Mouse (Mus musculus): ENCODE results near the gene Fmnl2. TPM values are rescaled to one million over a fixed set of nuclear protein-coding genes. Genes with fewer than 3 reads are reported as not detected.

Fmnl2 gene
- polyA plus RNA-seq, 1 experiment from 2014 or later, result 10.2 TPM

- Histone ChIP-seq H3K27ac (ENCODE audit: low read length) (no peak overlapping the region), H3K36me3 (ENCODE audit: control insufficient read depth, insufficient read depth, low read length) (peaks cover 12% of the 10 kb centered on the region), H3K4me3 (ENCODE audit: low read depth, low read length) (no peak overlapping the region), H3K27me3 (ENCODE audit: control insufficient read depth, insufficient read depth, low read length) (no peaks in the 10 kb centered on the region), H3K4me1 (ENCODE audit: control insufficient read depth, insufficient read depth, low read length) (no peaks in the 10 kb centered on the region), H3K4me2 (replicated peaks; ENCODE audit: low read depth, low read length) (no peak overlapping the region), H3K9ac (replicated peaks; ENCODE audit: low read depth, low read length) (no peak overlapping the region), H3K9me3 (ENCODE audit: control insufficient read depth, low read depth, low read length) (no peaks in the 10 kb centered on the region)
- WGBS, result 87% methylated on average over 3 of the region's 3 CpGs
- no peak for ATAC-seq (ENCODE audit: insufficient number of reproducible peaks, insufficient read depth, low FRiP score, low read depth)
Measured at GRCm38 (mm10) chr2:53178966-53179365, 321.3 kb downstream of the Fmnl2 start.

- ATAC-seq (ENCODE audit: insufficient number of reproducible peaks, insufficient read depth, low FRiP score, low read depth), result no peak
- no peak overlapping the region for H3K9ac ChIP-seq (replicated peaks; ENCODE audit: low read depth, low read length)
- H3K9me3 ChIP-seq (ENCODE audit: control insufficient read depth, low read depth, low read length), result no peaks in the 10 kb centered on the region
- no peaks in the 10 kb centered on the region for H3K27me3 ChIP-seq (ENCODE audit: control insufficient read depth, insufficient read depth, low read length)
- no peak overlapping the region for H3K27ac ChIP-seq (ENCODE audit: low read length)
- H3K4me3 ChIP-seq (ENCODE audit: low read depth, low read length), result no peak overlapping the region
- no peak overlapping the region for H3K4me2 ChIP-seq (replicated peaks; ENCODE audit: low read depth, low read length)
- peaks cover 6% of the 10 kb centered on the region for H3K36me3 ChIP-seq (ENCODE audit: control insufficient read depth, insufficient read depth, low read length)
- H3K4me1 ChIP-seq (ENCODE audit: control insufficient read depth, insufficient read depth, low read length), result no peaks in the 10 kb centered on the region
Measured at GRCm38 (mm10) chr2:53179876-53180275, 322.2 kb downstream of the Fmnl2 start.

Other genes with a start within 250 kb of the Fmnl2 start
- gene Cacnb4, start 181.0 kb upstream of the Fmnl2 start, polyA plus RNA-seq (2014; fragmentation: Nextera tagmentation; extraction: Ambion mirVana), result 1.0 and 3.5 TPM in 2 replicates
- 40.8 and 43.7 TPM in 2 replicates for gene Stam2, start 115.6 kb upstream of the Fmnl2 start, polyA plus RNA-seq (2014; fragmentation: Nextera tagmentation; extraction: Ambion mirVana)

Data from stomach, embryonic 14.5 days (tissue).